Mouse (Mus musculus): ENCODE measurements around the gene Prkg2.

The Prkg2 gene

DNA sequence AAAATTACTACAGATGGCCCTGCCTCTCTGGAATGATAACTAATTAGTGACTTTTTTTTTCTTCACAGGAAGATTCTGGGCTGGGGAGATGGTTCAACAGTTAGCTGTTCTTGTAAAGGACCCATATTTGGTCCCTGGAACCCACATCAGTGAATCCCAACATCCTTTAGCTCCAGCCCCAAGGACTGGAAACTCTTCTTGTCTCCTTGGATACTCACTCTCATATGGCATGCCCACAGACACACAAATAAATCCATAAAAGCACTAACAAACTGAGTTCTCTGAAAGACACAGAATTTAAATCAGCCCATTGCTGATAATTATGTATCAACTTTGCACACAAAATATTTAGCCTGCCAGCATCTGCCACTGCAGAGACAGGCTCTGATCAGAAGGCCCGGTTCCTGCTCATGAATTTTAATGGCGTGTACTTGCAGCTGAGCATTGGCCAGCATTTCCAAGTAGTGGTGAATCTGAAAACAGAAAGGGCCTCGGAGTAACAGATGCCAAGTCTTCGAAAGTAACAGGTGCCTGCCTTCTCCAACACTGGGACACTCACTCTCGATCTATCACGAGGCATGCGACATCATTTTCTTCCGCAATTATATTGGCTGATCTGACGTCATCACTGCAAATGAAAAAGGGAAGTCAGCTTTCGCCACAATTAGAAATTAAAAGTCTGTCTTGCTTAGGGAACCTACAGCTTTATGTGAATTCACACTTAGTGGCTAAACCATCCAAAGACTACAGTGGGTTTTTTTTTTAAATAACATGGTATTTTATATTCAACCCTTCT lies 61.1 kb downstream of the Prkg2 start:
- in situ Hi-C loops (cut with MboI, MseI) = no loop called here

DNA sequence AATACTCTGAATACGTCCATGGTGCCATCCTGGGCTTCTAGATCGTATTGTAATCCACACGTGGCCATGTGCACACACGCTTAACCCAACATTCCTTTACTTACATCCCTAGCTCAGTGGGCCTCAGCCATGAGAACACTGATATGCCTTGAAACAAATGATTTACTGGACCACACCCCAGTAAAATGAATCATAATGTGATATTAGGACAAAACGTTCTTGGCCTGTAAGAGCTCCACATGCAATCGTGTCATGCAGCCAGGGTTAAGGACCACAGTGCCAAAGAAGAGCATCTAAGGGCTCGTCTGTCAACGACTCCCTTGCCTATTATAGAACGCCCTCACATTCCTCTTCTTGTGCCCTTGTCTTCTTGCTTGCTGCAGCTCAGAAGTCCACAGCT lies 70.5 kb downstream of the Prkg2 start:
- in situ Hi-C loops (cut with MboI, MseI) = no loop called here

DNA sequence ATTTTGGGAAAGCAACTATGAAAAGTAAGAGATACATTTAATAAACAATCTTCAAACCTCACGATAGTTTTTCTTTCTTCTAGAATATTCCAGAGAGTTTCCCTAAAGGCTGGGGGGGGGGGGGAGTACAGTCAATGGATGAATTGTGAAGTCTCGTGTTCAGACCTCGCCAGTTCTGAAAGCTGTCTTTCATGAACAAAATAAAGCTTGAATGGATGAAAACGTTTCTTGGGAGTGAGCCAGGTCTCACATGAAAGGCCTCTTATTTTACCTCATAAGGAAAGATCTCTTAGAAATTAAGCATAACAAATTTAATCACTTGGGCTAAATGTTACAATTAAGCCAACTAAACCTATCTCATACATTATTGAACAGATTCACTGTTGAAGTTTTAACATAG lies 72.0 kb downstream of the Prkg2 start:
- in situ Hi-C loops (cut with MboI, MseI) = no loop called here

DNA sequence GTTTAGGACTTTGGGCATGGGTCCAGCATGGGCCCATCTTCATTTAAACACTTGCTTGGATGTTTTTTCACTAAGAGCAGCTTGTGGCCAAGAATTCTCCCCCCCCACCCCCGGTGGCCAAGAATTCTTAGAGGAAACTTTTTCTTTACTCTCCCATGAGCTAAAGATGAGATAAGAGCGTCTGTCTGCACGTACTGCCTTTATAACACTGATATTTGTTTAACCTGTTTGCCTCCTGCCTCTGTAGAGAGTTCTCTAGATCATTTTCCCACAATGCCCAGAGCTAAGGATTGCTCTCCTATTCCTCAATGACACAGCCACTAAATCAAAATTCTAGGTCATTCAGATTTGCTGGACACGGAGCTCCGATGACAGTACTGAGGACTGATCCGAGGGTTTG lies 72.8 kb downstream of the Prkg2 start:
- in situ Hi-C loops (cut with MboI, MseI) = no loop called here

- in situ Hi-C loops (cut with MboI, MseI) = no loop called here
Measured at GRCm38 (mm10) chr5:98962472-98962871, 74.7 kb downstream of the Prkg2 start.

GRCm38 (mm10) chr5:98955576-98955975 lies 81.6 kb downstream of the Prkg2 start:
- in situ Hi-C loops (cut with MboI, MseI) = no loop called here

- in situ Hi-C loops (cut with MboI, MseI) = no loop called here
Measured at GRCm38 (mm10) chr5:98953386-98953785, 83.8 kb downstream of the Prkg2 start.

GRCm38 (mm10) chr5:98951566-98951965 lies 85.6 kb downstream of the Prkg2 start:
- in situ Hi-C loops (cut with MboI, MseI) = no loop called here

DNA sequence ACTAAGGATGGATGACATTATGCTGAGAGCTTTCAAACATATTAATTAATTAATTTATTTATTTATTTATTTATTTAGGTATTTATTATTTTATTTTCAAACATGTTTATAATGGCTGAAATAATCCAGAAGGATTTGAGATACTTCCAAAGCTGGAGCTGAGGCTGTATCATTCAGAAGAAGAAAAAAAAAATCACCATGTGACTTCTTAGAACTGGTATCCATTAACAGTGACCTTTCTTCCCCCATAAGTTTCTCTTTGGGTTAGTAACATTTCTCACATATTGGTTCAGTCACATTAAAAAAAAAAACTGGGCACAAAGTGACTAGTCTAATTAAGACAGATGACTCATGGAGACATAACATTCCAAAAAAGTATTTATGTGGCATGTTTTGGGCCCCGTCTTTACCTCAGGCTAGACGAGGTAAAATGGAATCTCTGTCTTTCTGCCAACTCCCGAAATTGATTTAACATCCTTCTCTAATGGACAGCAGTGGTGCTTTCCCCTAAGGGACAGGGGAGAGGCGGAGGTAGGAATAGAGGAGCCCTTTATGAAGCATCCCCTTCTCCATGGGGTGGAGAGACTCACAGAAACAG lies 86.6 kb downstream of the Prkg2 start:
- in situ Hi-C loops (cut with MboI, MseI) = no loop called here

DNA sequence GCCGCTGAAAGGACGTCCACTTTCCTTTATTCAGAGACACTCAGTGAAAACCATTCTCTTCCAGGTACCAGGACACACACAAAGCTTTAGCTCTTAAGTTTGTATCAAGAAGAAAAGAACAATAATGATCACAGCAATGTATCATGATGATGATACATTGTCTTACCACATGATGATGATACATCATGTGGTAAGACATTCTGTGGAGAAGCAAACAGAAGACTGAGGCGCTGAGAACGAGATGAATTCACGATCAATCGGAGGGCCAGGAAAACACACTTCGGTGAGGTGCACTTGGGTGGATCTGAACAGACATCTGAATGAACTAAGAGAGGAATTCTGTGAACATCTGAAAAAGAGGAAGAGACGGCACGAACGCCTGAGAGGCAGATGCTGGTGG lies 87.4 kb downstream of the Prkg2 start:
- in situ Hi-C loops (cut with MboI, MseI) = no loop called here

DNA sequence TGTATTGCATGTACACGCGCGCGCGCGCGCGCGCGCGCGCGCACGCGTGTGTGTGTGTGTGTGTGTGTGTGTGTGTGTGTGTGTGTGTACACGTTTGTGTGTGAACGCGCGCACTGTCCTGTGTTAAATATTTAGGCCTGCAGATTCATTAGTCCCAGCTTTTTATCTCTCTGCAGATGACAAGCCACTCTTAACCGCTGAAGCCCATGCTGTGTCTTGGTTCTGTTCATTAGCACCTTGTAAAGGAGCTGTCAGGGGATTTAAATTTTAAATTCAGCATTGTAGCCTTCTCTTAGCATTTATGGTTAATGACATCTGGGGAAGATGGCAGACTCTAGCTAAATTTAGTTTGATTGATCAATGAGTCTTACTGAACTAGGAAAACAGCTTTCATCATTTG lies 90.5 kb downstream of the Prkg2 start:
- in situ Hi-C loops (cut with MboI, MseI) = no loop called here

DNA sequence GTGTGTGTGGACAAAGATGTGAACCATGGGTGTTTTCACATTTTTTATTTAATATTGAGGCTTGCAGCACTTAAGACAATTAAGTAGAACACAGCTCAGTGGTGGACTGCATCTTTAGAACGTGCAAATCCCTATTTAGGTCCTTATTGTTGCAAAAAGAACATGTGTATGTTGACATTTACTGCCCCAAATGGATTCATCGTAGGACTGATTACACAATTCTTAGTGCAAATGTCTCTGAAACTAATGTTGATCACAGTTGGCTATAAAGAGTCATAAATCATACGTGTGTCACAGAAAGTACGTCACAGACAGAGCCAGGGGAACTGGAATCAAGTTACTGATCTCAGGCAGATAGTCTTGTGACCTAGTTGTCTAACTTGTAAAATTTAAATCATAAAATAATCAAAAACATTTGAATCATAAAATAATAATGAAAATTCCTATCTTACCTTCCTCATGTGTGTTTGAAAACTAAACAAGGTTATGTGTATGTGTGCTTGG lies 91.0 kb downstream of the Prkg2 start:
- in situ Hi-C loops (cut with MboI, MseI) = no loop called here

GRCm38 (mm10) chr5:98943776-98944175 lies 93.4 kb downstream of the Prkg2 start:
- in situ Hi-C loops (cut with MboI, MseI) = no loop called here

- in situ Hi-C loops (cut with MboI, MseI) = no loop called here
Measured at GRCm38 (mm10) chr5:98940731-98941130, 96.4 kb downstream of the Prkg2 start.

DNA sequence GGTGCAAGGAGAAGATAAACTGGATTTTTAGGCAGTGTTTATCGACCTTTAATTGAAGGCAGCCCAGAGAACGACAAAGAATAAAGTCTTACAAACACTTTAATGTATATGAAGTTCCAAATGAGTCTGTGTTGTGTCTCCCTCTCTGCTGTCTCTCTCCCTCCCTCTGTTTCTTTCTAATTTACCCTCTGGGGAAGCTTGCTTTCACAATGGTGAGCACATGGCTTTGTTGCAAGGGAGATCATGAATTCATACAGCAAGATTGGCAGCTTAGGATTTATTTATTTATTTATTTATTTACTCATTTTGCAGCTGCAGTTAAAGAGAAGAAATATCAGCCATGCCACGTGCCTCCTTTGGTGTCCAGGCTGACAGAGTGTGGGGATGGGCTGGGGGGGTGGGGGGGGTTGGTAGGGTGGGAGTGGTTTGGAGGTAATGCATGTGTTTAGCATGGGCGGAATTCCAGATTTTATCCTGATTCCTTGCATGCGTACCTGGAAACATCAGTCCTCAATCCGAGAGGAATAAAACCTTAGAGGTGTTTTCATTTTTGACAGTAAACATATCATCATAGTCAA lies 97.4 kb downstream of the Prkg2 start:
- in situ Hi-C loops (cut with MboI, MseI) = no loop called here

GRCm38 (mm10) chr5:98939116-98939515 lies 98.0 kb downstream of the Prkg2 start:
- in situ Hi-C loops (cut with MboI, MseI) = no loop called here

- in situ Hi-C loops (cut with MboI, MseI) = no loop called here
Measured at GRCm38 (mm10) chr5:98937879-98938278, 99.3 kb downstream of the Prkg2 start.

DNA sequence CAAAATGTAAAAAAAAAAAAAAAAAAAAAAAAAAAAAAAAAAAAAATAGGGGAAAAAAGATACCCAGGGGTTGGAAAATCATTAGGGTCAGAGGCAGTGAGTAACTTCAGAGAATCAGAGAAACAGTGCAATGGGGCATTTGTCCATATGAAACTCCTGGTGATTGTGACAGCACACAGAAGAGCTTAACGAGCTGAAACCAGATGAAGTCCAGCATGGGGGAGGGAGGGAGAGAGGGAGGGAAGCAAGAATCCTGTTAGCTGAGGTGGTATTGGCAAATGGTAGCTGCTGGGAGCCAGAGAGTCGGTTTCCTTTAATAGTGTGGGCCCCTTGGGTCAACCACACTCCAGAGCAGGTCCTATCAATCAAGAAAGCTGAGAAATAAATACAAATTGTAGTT lies 100.5 kb downstream of the Prkg2 start:
- in situ Hi-C loops (cut with MboI, MseI) = no loop called here

DNA sequence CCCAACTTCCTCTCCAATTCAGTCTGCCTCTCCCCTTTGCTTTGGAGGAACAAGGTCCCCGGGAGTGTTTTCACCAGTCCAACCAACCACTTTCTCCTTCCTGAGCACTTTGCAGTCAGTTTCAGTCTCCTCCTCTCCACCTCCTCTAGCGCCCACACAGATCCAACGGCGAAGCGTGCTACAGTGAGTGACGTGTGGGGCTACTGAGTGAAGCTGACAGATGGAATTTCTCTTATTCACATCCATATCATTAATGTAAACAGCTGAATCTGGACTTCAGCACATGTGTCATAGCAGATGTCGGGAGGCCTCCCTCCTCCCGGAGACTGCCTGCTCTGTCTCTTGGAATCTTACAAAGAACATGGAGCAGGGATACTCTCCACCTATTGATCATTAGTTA lies 101.2 kb downstream of the Prkg2 start:
- in situ Hi-C loops (cut with MboI, MseI) = no loop called here

DNA sequence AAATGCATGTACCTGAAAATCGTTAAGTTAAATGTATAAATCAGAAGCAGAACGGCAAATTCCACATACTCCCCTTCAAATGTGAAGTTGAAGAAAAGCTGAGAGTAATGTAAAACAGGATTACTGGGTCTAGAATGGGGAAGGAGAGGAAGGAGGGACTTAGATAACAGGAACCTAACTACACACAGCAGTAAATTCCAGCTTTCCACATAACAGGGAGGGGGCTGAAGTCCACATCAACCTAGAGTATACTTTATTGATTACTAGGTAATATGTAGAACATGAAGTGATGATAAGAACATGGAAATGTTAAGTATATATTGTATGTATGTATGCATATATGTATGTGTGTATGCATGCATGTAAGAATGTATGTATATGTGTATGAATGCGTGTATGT lies 114.2 kb downstream of the Prkg2 start:
- in situ Hi-C loops (cut with MboI, MseI) = no loop called here

DNA sequence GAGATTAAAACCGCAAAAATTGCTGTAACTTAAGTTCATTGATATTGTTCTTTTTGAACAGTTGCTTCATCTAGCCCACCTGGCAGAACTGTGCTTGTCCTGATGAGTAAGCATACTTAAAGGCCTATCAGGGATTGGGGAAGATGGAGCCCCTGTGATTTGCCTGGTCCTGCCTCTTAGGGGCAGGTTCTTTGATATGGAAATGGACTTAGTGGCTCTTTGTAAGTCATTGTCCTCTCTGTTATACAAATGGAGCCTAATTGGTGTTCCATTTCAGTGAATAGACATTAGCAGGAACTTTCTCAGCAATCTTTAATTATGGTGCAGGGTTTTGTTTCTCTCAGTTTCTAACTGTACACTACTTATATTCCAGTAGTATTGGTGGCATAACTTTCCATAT lies 115.5 kb downstream of the Prkg2 start:
- in situ Hi-C loops (cut with MboI, MseI) = no loop called here

DNA sequence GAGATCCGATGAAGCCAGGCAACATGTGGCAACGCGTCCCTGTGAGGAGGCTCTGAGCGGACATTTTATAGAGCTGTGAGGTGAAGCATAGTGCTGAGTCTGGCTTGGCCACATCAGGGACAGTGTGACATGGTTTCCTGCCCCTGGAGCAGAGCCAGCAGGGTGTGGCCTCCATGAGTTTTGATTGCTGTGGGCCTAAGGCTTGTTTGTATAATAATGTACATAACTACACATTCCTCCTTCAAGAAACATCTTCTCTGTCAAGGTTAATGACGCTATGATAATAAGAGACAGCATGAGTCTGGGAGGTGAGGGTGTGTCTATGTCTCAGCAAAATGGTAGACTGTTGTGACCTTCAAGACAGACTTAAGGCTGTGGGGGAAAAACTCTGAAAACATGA lies 118.4 kb downstream of the Prkg2 start:
- in situ Hi-C loops (cut with MboI, MseI) = no loop called here

DNA sequence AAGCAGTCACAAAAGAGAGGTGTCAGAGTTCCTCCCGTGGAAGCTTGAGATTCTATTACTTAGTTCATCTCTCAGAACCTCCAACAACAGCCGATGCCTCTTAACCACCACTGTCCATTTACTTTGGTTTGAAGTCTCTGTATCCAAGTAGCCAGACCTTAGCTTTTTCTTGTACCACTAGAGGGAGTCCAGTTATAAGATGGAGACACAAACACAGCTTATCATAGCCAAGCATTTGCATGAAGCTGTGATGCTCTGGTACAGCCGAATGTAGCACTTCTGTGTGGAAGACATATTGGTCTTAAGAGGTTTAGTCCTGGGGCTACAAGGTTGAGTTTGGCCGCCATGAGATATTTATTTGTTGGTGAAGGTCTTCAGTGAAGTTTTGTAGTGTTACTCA lies 134.8 kb downstream of the Prkg2 start:
- in situ Hi-C loops (cut with MboI, MseI) = no loop called here

All from regulatory T cell (primary cell).